Comparison of ENCODE assay signal across 8 mouse cellular contexts in the genomic region with DNA sequence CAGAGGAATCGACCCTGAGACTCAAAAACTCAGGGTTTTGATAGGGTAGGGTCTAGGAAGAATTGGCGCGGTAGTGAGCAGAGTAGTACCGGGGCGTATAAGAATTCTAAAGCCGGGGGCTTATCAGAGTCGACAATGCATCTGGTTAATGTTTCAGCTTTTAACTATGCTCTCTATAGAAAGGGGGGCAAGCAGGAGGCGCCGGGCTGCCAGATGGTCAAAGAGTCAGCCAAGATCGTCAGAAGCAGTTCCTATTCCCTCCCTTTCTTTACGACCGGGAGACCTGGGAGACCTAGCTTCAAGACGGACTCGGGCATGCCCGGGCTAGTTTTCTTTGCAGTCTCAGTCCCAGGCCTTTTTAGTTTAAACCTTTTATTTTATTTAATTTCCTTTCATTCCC. TPM values are rescaled to one million over a fixed set of nuclear protein-coding genes. Genes with fewer than 3 reads are reported as not detected.
DNase-seq lines count a peak whose midpoint lies in the region; ATAC-seq and TF ChIP-seq lines count a peak whose summit lies in the region.

No protein-coding gene starts in this region.

- H3K27ac ChIP-seq in cerebellum, adult 2 months (ENCODE audit: insufficient read depth, low read length) = no peak overlapping the region
- H3K27ac ChIP-seq in heart, embryonic 15.5 days = peak overlapping the region; percentile 99
- peak overlapping the region; percentile 50; the same call in 1 of the 2 replicates for H3K27ac ChIP-seq in lung, embryonic 15.5 days

- whole genome bisulfite sequencing in cerebellum, adult 2 months = 37% methylated on average over 15 of the region's 15 CpGs
- WGBS in heart, embryonic 15.5 days = 51% methylated on average over 15 of the region's 15 CpGs
- WGBS in lung, embryonic 15.5 days = 73% methylated on average over 15 of the region's 15 CpGs

- TF ChIP-seq CTCF in cerebellum, adult 2 months (IDR thresholded peaks at IDR 0.05; ENCODE audit: borderline replicate concordance, insufficient read depth, low read depth, low read length) = no peak

- peak; percentile 5 for DNase-seq in Muller cell, postnatal 12 days (ENCODE audit: inconsistent ontology term)
- peak; percentile 56 to 58 for DNase-seq in cerebellum, adult 2 months
- no peak for DNase-seq in layer of hippocampus, postnatal 10 days (ENCODE audit: low spot score in 2 of 2)
- DNase-seq in frontal cortex, postnatal 10 days (ENCODE audit: low spot score in 2 of 2) = no peak
- DNase-seq in left cerebral cortex, adult 9 months (ENCODE audit: low spot score in 2 of 2) = no peak

- H3K36me3 ChIP-seq in heart, embryonic 15.5 days = no peaks in the 10 kb centered on the region
- peaks cover 3% of the 10 kb centered on the region; the same call in 1 of the 2 replicates for H3K36me3 ChIP-seq in lung, embryonic 15.5 days

- no peak overlapping the region for H3K4me3 ChIP-seq in cerebellum, adult 2 months (replicated peaks; ENCODE audit: insufficient read depth, low read depth, low read length)
- H3K4me3 ChIP-seq in heart, embryonic 15.5 days = peak overlapping the region; percentile 81
- H3K4me3 ChIP-seq in lung, embryonic 15.5 days = peak overlapping the region; percentile 93

- no peak overlapping the region for H3K9ac ChIP-seq in heart, embryonic 15.5 days
- H3K9ac ChIP-seq in lung, embryonic 15.5 days = no peak overlapping the region

- H3K4me2 ChIP-seq in heart, embryonic 15.5 days = peak overlapping the region; percentile 76
- H3K4me2 ChIP-seq in lung, embryonic 15.5 days = peak overlapping the region; percentile 67; the same call in 1 of the 2 replicates

- H3K4me1 ChIP-seq in cerebellum, adult 2 months (ENCODE audit: control insufficient read depth, insufficient read depth, low read length) = peaks cover 3% of the 10 kb centered on the region; the same call in 1 of the 2 replicates
- H3K4me1 ChIP-seq in heart, embryonic 15.5 days (replicated peaks) = peaks cover 10% of the 10 kb centered on the region; the same call in 1 of the 2 replicates
- H3K4me1 ChIP-seq in lung, embryonic 15.5 days = peaks cover 10% of the 10 kb centered on the region; the same call in 1 of the 2 replicates

- TF ChIP-seq POLR2A in cerebellum, adult 2 months (IDR thresholded peaks at IDR 0.05; ENCODE audit: borderline replicate concordance, insufficient read depth, low read length) = no peak

- H3K27me3 ChIP-seq in cerebellum, adult 2 months (ENCODE audit: control insufficient read depth, insufficient read depth, low read length) = no peaks in the 10 kb centered on the region
- H3K27me3 ChIP-seq in heart, embryonic 15.5 days = no peaks in the 10 kb centered on the region
- no peaks in the 10 kb centered on the region for H3K27me3 ChIP-seq in lung, embryonic 15.5 days

- no peaks in the 10 kb centered on the region for H3K9me3 ChIP-seq in heart, embryonic 15.5 days (replicated peaks)
- no peaks in the 10 kb centered on the region for H3K9me3 ChIP-seq in lung, embryonic 15.5 days

- ATAC-seq in heart, embryonic 15.5 days (replicated peaks; ENCODE audit: insufficient number of reproducible peaks, insufficient read depth, low FRiP score, low read depth) = peak; percentile 38; the same call in 1 of the 2 replicates
- ATAC-seq in lung, embryonic 15.5 days (ENCODE audit: borderline replicate concordance, extremely low read depth, low FRiP score, low TSS enrichment) = no peak
- no peak for ATAC-seq in erythroblast, adult 5-6 weeks (replicated peaks; ENCODE audit: low FRiP score, poor library complexity, severe bottlenecking)

RNA-seq across cellular contexts. Expression of gene Zfp809, which starts 1.3 kb away (rescaled TPM):
- polyA plus RNA-seq in cerebellum, adult 2 months (2012; rRNA removed) = 16.8 and 19.8 TPM in 2 replicates
- polyA plus RNA-seq in heart, embryonic 15.5 days (2015; fragmentation: Nextera tagmentation; extraction: Ambion mirVana) = 17.8 and 22.1 TPM in 2 replicates
- polyA plus RNA-seq in lung, embryonic 15.5 days (2015; fragmentation: Nextera tagmentation; extraction: Ambion mirVana) = 20.1 and 24.7 TPM in 2 replicates
- 6.5 and 25.4 TPM in 2 replicates for total RNA-seq in erythroblast, adult 5-6 weeks (2015; ENCODE audit: low replicate concordance)
- 11.0 and 14.8 TPM in 2 replicates for total RNA-seq in erythroblast, adult 5-6 weeks (2017; ENCODE audit: low replicate concordance)
- total RNA-seq in layer of hippocampus, postnatal 10 days (2021) = 10 to 100 TPM; 16.9 to 18.5 TPM

RNA-seq across cellular contexts. Expression of gene Zfp599, which starts 32.8 kb away (rescaled TPM):
- 2.8 and 3.2 TPM in 2 replicates for polyA plus RNA-seq in cerebellum, adult 2 months (2012; rRNA removed)
- polyA plus RNA-seq in heart, embryonic 15.5 days (2015; fragmentation: Nextera tagmentation; extraction: Ambion mirVana) = 3.5 and 4.3 TPM in 2 replicates
- 5.3 and 5.5 TPM in 2 replicates for polyA plus RNA-seq in lung, embryonic 15.5 days (2015; fragmentation: Nextera tagmentation; extraction: Ambion mirVana)
- total RNA-seq in erythroblast, adult 5-6 weeks (2015; ENCODE audit: low replicate concordance) = 0.96 and 4.0 TPM in 2 replicates
- total RNA-seq in erythroblast, adult 5-6 weeks (2017; ENCODE audit: low replicate concordance) = 0.17 TPM in 1 of 2 replicates, not detected in the other
- total RNA-seq in layer of hippocampus, postnatal 10 days (2021) = 1 to 10 TPM; 5.6 to 6.0 TPM

RNA-seq across cellular contexts. Expression of gene Zfp872, which starts 39.0 kb away (rescaled TPM):
- polyA plus RNA-seq in cerebellum, adult 2 months (2012; rRNA removed) = 0.07 and 0.13 TPM in 2 replicates
- polyA plus RNA-seq in heart, embryonic 15.5 days (2015; fragmentation: Nextera tagmentation; extraction: Ambion mirVana) = 0.13 and 0.52 TPM in 2 replicates
- polyA plus RNA-seq in lung, embryonic 15.5 days (2015; fragmentation: Nextera tagmentation; extraction: Ambion mirVana) = 0.52 and 0.64 TPM in 2 replicates
- not detected in 2 replicates for total RNA-seq in erythroblast, adult 5-6 weeks (2015; ENCODE audit: low replicate concordance)
- not detected in 2 replicates for total RNA-seq in erythroblast, adult 5-6 weeks (2017; ENCODE audit: low replicate concordance)
- under 1 TPM; 0.25 to 0.62 TPM for total RNA-seq in layer of hippocampus, postnatal 10 days (2021)

Comparison
In these comparisons a context has a peak if more than half of its experiments do, and no peak if none do; other contexts are left out.
1. DNase-seq: peak in Muller cell, postnatal 12 days (single experiment) and cerebellum, adult 2 months (2 of 2); none in layer of hippocampus, postnatal 10 days (0 of 2), frontal cortex, postnatal 10 days (0 of 2) and left cerebral cortex, adult 9 months (0 of 2).